Mouse (Mus musculus) hematopoietic multipotent progenitor cell, adult 10-12 weeks (in vitro differentiated cells): ENCODE data around the gene Cercam. TPM values are rescaled to one million over a fixed set of nuclear protein-coding genes. Genes with fewer than 3 reads are reported as not detected.

Experiments
- polyA plus RNA-seq: library from polyadenylated mRNA; stranded (reverse); fragments of >175 nt; gene quantifications from 2 replicates; pipeline ENCODE4 v1.2.3, GENCODE M21; 2012; ENCODE audit warnings: low replicate concordance

Gene Cercam
- 3.0 and 15.6 TPM in 2 replicates for polyA plus RNA-seq

DNA sequence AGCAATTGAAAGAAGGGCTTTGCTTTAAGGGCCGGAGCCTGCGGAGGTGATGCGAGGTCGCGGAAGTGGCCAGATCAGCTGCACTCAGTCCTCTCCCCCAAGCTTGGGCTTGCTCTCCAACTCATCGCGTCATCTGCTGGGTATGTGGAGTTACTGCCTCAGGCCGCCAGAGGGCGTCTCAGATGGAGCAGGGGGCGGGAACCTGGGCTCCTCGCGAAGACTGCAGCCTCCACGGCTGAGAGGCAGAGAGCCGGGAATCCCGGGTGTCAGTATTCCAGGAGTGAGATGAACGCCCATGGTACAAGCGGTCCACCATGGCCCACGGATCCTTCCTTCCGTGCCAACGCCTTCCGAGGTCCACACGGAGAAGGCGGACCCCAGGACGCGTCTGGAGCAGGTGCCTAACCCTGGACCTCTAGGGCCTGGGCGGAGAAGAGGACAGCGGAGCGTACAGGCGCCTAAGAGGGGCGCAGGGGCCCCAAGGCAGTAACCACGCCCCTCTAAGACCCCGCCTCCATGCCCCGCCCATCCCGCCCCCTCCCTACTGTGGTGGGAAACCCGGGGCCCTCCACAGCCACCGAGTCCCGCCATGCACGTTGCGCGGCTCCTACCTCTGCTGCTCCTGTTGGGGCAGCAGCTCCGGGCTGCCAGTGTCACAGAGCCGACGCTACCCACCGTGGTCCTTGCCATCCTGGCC lies at the start of gene Cercam:
TSS of gene Cercam (plus strand) at position 216 of the 697 bp plus-strand sequence.

DNA sequence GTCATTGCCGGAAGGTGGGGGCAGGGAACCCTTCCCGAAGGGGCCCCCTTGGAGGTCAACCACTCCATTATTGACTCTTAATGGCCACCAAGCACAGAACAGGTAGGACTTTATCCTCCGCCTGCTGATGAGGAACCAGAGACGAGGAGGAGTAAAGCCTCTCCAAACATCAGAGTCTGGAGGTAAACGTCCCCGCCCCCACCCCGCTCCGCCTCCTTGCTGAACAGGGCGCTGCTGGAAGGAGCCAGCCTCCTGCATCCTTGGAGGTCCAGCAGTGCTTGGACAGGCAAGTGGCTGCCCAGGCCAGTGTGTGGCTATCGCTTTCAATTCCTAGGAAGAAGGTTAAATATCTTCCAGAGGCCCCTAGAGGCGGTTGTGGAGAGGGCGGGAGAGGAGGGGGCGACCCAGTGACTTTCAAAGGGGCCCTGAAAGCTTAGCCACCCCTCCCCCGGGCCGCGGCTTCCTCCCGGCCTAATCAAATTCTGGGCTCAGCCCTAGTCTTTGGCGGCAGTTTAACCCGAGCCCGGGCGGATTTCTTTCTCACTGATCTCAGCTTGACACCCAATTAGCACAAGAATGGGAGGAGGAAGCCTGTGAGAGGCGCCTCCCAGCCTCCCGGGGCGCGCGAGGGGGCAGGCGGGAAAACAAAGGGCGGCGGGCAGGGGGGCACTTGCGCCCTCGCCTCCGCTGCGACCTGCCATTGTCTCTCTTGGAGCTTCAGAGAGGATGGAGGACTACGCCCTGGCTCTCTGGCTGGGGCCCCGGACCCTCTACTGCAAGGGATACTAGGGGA lies 48.7 kb upstream of the Cercam start, which contains the start of gene Urm1:
TSS of gene Urm1 (plus strand) at position 51 of the 793 bp plus-strand sequence.

DNA sequence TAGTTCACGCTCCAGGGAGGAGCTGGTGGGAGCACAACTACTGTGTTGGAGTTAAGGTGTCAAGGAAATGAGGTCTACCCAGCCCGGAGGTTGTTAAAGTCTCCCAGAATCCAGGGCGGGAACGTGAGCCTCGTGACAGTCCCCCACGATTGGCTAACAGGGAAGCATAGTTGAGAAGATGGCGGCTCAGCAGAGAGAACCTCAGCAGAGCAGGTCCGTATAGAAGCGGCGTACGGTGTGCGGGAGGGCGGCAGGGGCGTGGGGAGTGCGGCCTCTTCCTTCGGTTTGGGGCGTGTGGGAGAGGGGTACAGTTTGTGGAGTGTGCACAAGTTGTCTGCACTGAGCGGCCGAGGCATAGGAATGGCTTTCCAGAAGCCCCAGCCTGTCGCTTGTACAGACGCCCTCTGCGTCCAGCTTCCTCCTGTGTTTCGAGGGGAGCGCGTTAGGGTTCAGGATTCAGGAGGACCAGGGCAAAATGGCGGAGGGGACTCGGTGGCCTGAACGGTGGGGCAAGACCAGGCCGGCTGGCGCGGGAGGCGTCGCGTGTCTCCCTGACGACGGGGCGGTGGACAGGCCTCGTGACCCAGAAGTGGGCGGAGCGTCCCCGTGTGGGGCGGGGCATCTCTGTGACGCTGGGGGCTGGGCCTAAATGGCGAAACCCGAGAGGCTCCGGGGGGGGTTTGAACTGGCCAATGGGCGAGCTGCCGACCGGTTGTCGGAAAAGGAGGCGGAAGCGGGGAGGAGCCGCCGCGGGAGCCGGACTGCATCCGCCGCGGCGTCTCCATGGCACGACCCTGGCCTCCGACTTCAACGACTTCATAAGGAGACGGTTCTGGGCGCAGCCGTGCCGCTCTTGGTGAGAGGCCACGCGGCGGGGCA lies 20.3 kb downstream of the Cercam start, which contains the start of gene Odf2:
TSS of gene Odf2 (plus strand) at position 156 of the 879 bp plus-strand sequence.

Other genes starting within 250 kb of the Cercam start
- gene Rapgef1, start 249.4 kb upstream of the Cercam start, polyA plus RNA-seq: 71.5 and 80.5 TPM in 2 replicates
- 0.13 TPM in 1 of 2 replicates, not detected in the other for gene Gm13420, start 117.5 kb upstream of the Cercam start, polyA plus RNA-seq
- not detected in 2 replicates for gene Gm13547, start 109.9 kb upstream of the Cercam start, polyA plus RNA-seq
- gene Coq4, start 81.7 kb upstream of the Cercam start, polyA plus RNA-seq: 37.2 and 63.2 TPM in 2 replicates
- 3.4 and 6.7 TPM in 2 replicates for gene Trub2, start 80.7 kb upstream of the Cercam start, polyA plus RNA-seq
- gene Slc27a4, start 66.5 kb upstream of the Cercam start, polyA plus RNA-seq: 15.8 and 19.3 TPM in 2 replicates
- gene Urm1, start 49.1 kb upstream of the Cercam start, polyA plus RNA-seq: 16.7 and 39.5 TPM in 2 replicates
- 8.3 and 26.5 TPM in 2 replicates for gene Odf2, start 20.1 kb downstream of the Cercam start, polyA plus RNA-seq
- gene Gle1, start 66.3 kb downstream of the Cercam start, polyA plus RNA-seq: 27.0 and 55.6 TPM in 2 replicates
- 85.0 and 89.7 TPM in 2 replicates for gene Sptan1, start 96.4 kb downstream of the Cercam start, polyA plus RNA-seq
- gene Wdr34, start 179.7 kb downstream of the Cercam start, polyA plus RNA-seq: 3.6 and 5.1 TPM in 2 replicates
- 202 and 208 TPM in 2 replicates for gene Set, start 188.2 kb downstream of the Cercam start, polyA plus RNA-seq
- gene Pkn3, start 208.5 kb downstream of the Cercam start, polyA plus RNA-seq: 4.4 and 6.9 TPM in 2 replicates
- gene Zdhhc12, start 224.5 kb downstream of the Cercam start, polyA plus RNA-seq: 32.1 and 47.9 TPM in 2 replicates